Mouse (Mus musculus) heart, adult 2 months (tissue): ENCODE measurements around the gene Tgm3. TPM values are rescaled to one million over a fixed set of nuclear protein-coding genes. Genes with fewer than 3 reads are reported as not detected.
A peak's percentile ranks its signal among the peaks of the same experiment; 100 is the strongest.

Source experiments
- DNase-seq, 2 experiments: peaks; one replicate each; pipeline ENCODE4 v3.0.0; 2021
- H3K27ac ChIP-seq: fragments of 200-600 bp; 2 replicates; pipeline ENCODE4 v1.8.1; 2022
- H3K27me3 ChIP-seq: fragments of 200-500 bp; 2 replicates; pipeline ENCODE4 v1.6.1; 2012; ENCODE audit warnings: mild to moderate bottlenecking, low read length, inconsistent platforms, mixed read lengths; ENCODE audit not compliant: control insufficient read depth, insufficient read depth
- H3K36me3 ChIP-seq: fragments of 200-500 bp; 2 replicates; pipeline ENCODE4 v1.6.1; 2012; ENCODE audit warnings: low read length, inconsistent platforms; ENCODE audit not compliant: control insufficient read depth, insufficient read depth
- H3K4me1 ChIP-seq: fragments of 200-500 bp; 2 replicates; pipeline ENCODE4 v1.6.1; 2011; ENCODE audit warnings: low read length; ENCODE audit not compliant: control insufficient read depth, insufficient read depth
- H3K4me3 ChIP-seq: fragments of 200-600 bp; 2 replicates; pipeline ENCODE4 v1.8.1; 2022
- H3K79me2 ChIP-seq: fragments of 200-500 bp; replicated peaks from 2 replicates; pipeline ENCODE4 v1.6.1; 2012; ENCODE audit warnings: mild to moderate bottlenecking, inconsistent platforms, low read length, moderate library complexity, mixed read lengths; ENCODE audit not compliant: control insufficient read depth, insufficient read depth
- H3K9ac ChIP-seq: fragments of 200-500 bp; 2 replicates; pipeline ENCODE4 v1.6.1; 2012; ENCODE audit warnings: low read depth, mild to moderate bottlenecking, control low read depth, inconsistent platforms, low read length, mixed read lengths
- CTCF ChIP-seq: fragments of 200-600 bp; IDR thresholded peaks from 2 replicates; pipeline ENCODE4 v1.8.1; 2022; ENCODE audit warnings: antibody characterized with exemption, mild to moderate bottlenecking, moderate library complexity
- EP300 ChIP-seq: fragments of 200-500 bp; IDR thresholded peaks from 2 replicates; pipeline ENCODE4 v1.6.1; 2011; ENCODE audit warnings: low read depth, low read length, control low read depth; ENCODE audit not compliant: insufficient read depth
- POLR2A ChIP-seq: fragments of 200-500 bp; IDR thresholded peaks from 2 replicates; pipeline ENCODE4 v1.6.1; 2011; ENCODE audit warnings: mild to moderate bottlenecking, low read depth, low read length, control low read depth; ENCODE audit not compliant: insufficient read depth
- WGBS: fragments of 180-500 bp; shearing (Covaris S2); methylation state at CpG from one replicate; pipeline ENCODE4 v1.1.7; 2018; 5-methylcytosine and 5-hydroxymethylcytosine counted together
- intact Hi-C: fragments of 180-260 bp; cut with DNase I; formaldehyde crosslinking; loops from one replicate; pipeline ENCODE4 v1.15.1; 2025
- polyA plus RNA-seq: library from polyadenylated mRNA; depleted of rRNA; stranded (reverse); fragments of >200 nt; gene quantifications from 2 replicates; pipeline ENCODE4 v1.2.3, GENCODE M21; 2012
- total RNA-seq, 2 experiments: library from RNA; stranded (reverse); gene quantifications; 2 replicates each; pipeline ENCODE4 v1.2.3; 2021

Gene Tgm3
- total and polyA plus RNA-seq, 3 experiments, result 0.08 TPM; not detected in 2

DNA sequence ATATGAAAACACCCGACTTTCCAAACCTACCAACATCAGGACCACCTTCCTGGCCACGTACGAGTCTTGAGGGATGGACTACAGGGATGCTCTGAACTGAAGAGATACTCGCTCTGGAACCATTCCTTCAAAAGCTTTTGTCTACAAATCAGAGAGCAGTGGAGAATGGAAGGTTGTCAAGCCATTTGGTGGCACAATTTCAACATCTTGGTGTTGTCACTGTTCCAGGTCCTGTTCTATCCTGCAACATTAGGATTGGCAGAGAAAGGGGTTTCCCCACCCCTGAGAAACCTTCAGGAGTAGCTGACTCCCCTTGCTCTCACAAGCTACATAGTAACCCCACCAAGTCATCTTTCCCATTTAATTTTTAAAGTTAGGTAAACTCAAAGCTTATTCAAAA is 12.9 kb upstream of the Tgm3 start:
- intact Hi-C loops, result no loop called here
- 75% methylated on average over 4 of the region's 4 CpGs for WGBS
- Histone ChIP-seq H3K9ac (no peak overlapping the region), H3K79me2 (no peaks in the 10 kb centered on the region), H3K27me3 (no peaks in the 10 kb centered on the region), H3K36me3 (no peaks in the 10 kb centered on the region), H3K27ac (no peak overlapping the region), H3K4me1 (no peaks in the 10 kb centered on the region), H3K4me3 (no peak overlapping the region)
- TF ChIP-seq EP300 (no peak), CTCF (no peak), POLR2A (no peak)
- no peak for DNase-seq

- intact Hi-C loops, result no loop called here
- WGBS, result 93% methylated on average over 3 of the region's 3 CpGs
- H3K27ac ChIP-seq, result no peak overlapping the region
- DNase-seq, result no peak
- H3K4me3 ChIP-seq, result no peak overlapping the region
- no peaks in the 10 kb centered on the region for H3K27me3 ChIP-seq
- no peak overlapping the region for H3K9ac ChIP-seq
- H3K4me1 ChIP-seq, result no peaks in the 10 kb centered on the region
- no peaks in the 10 kb centered on the region for H3K36me3 ChIP-seq
- no peaks in the 10 kb centered on the region for H3K79me2 ChIP-seq
- TF ChIP-seq POLR2A (no peak), CTCF (no peak), EP300 (no peak)
These were observed 11.5 kb upstream of the Tgm3 start for GRCm38 (mm10) chr2:130000601-130001000.

GRCm38 (mm10) chr2:130004046-130004445 is 8.1 kb upstream of the Tgm3 start:
- H3K27me3 ChIP-seq, result no peaks in the 10 kb centered on the region
- no peak overlapping the region for H3K4me3 ChIP-seq
- no peaks in the 10 kb centered on the region for H3K4me1 ChIP-seq
- no peak overlapping the region for H3K27ac ChIP-seq
- TF ChIP-seq CTCF, result no peak
- TF ChIP-seq POLR2A, result no peak
- TF ChIP-seq EP300, result 0 out of 2 replicates have a peak, but pooled peaks have one; percentile 19
- 22% methylated on average over 4 of the region's 4 CpGs for WGBS
- no peak overlapping the region for H3K9ac ChIP-seq
- H3K36me3 ChIP-seq, result no peaks in the 10 kb centered on the region
- peak in 1 of 2 experiments; percentile 22 for DNase-seq
- no peaks in the 10 kb centered on the region for H3K79me2 ChIP-seq
- intact Hi-C loops, result no loop called here

- no peak for DNase-seq
- H3K36me3 ChIP-seq, result no peaks in the 10 kb centered on the region
- intact Hi-C loops, result no loop called here
- TF ChIP-seq CTCF, result no peak
- TF ChIP-seq POLR2A, result no peak
- no peak for TF ChIP-seq EP300
- no peaks in the 10 kb centered on the region; the same call in 1 of the 2 replicates for H3K27me3 ChIP-seq
- H3K79me2 ChIP-seq, result no peaks in the 10 kb centered on the region
- no peaks in the 10 kb centered on the region for H3K4me1 ChIP-seq
- H3K4me3 ChIP-seq, result no peak overlapping the region
- H3K9ac ChIP-seq, result no peak overlapping the region
- 86% methylated on average over 2 of the region's 2 CpGs for WGBS
- no peak overlapping the region for H3K27ac ChIP-seq
These were observed 2.8 kb upstream of the Tgm3 start for GRCm38 (mm10) chr2:130009371-130009770.

DNA sequence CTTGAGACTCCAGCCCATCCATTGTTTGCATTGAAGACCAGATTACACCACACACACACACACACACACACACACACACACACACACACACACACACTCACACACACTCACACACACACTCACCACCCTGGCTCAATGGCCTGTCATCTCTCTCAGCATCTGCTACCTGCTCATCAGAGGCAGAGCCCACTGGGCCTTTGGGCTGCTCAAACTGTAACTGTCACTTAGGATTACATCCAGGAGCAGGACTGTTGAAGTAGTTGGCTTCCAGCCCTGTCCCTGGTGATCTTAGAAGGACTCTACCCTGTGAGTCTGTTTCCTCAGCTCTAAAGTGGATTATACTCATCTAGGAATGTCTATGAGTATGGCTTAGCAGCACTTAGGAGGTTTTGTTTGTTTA is 1.5 kb downstream of the Tgm3 start:
- H3K79me2 ChIP-seq, result no peaks in the 10 kb centered on the region
- no peak for DNase-seq
- H3K4me3 ChIP-seq, result no peak overlapping the region
- no peak overlapping the region for H3K27ac ChIP-seq
- TF ChIP-seq POLR2A (no peak), CTCF (no peak), EP300 (no peak)
- no peaks in the 10 kb centered on the region for H3K4me1 ChIP-seq
- no peaks in the 10 kb centered on the region for H3K36me3 ChIP-seq
- no peak overlapping the region for H3K9ac ChIP-seq
- H3K27me3 ChIP-seq, result no peaks in the 10 kb centered on the region; the same call in 1 of the 2 replicates
- intact Hi-C loops, result no loop called here

DNA sequence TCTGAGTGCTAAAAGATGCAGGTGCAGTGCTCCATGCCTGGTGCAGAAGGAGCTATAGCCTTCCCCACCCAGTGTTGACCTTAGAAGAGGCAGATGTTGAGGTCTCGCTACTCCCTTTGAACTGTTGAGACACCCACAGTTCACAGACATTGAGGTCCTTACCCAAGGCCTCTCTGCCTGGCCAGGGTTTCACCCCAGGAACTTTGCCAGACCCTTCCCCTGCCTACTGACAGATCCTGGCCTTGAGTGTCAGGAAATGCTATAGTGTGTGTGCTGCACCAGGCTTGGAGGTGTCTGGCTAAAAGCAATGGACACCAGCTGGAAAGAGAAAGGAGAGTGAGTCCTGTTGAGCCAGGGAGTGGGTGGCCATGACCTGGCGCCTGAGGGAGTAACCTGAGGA is 3.0 kb downstream of the Tgm3 start:
- Histone ChIP-seq H3K79me2 (no peaks in the 10 kb centered on the region), H3K4me1 (no peaks in the 10 kb centered on the region), H3K4me3 (no peak overlapping the region), H3K36me3 (no peaks in the 10 kb centered on the region), H3K9ac (no peak overlapping the region), H3K27ac (no peak overlapping the region), H3K27me3 (no peaks in the 10 kb centered on the region; the same call in 1 of the 2 replicates)
- DNase-seq, result no peak
- 95% methylated on average over 2 of the region's 2 CpGs for WGBS
- intact Hi-C loops, result no loop called here
- TF ChIP-seq CTCF (no peak), POLR2A (no peak), EP300 (no peak)
